Mouse (Mus musculus) kidney, embryonic 15.5 days (tissue): ENCODE results near the gene Slc5a6. TPM values are rescaled to one million over a fixed set of nuclear protein-coding genes. Genes with fewer than 3 reads are reported as not detected.

ENCODE experiments used
- ATAC-seq: fragments of 200-750 bp; cut with Nextera tagmentation; replicated peaks from 2 replicates; pipeline ENCODE4 v1.8.0; 2017; ENCODE audit warnings: moderate TSS enrichment; ENCODE audit not compliant: low FRiP score
- H3K27ac ChIP-seq: fragments of 300-500 bp; sonication (generic); 2 replicates; pipeline ENCODE4 v1.5.1; 2015; ENCODE audit warnings: mild to moderate bottlenecking, inconsistent platforms
- H3K27me3 ChIP-seq: fragments of 300-500 bp; sonication (generic); 2 replicates; pipeline ENCODE4 v1.6.1; 2015; ENCODE audit warnings: inconsistent platforms
- H3K36me3 ChIP-seq: fragments of 300-500 bp; sonication (generic); 2 replicates; pipeline ENCODE4 v1.6.1; 2015; ENCODE audit warnings: inconsistent platforms
- H3K4me1 ChIP-seq: fragments of 300-500 bp; sonication (generic); 2 replicates; pipeline ENCODE4 v1.6.1; 2015; ENCODE audit warnings: inconsistent platforms
- H3K4me2 ChIP-seq: fragments of 300-500 bp; sonication (generic); 2 replicates; pipeline ENCODE4 v1.6.1; 2015; ENCODE audit warnings: moderate library complexity, mild to moderate bottlenecking, inconsistent platforms
- H3K4me3 ChIP-seq: fragments of 300-500 bp; sonication (generic); replicated peaks from 2 replicates; pipeline ENCODE4 v1.5.1; 2015; ENCODE audit warnings: mild to moderate bottlenecking, inconsistent platforms
- H3K9ac ChIP-seq: fragments of 300-500 bp; sonication (generic); 2 replicates; pipeline ENCODE4 v1.6.1; 2015; ENCODE audit warnings: mild to moderate bottlenecking, inconsistent platforms
- H3K9me3 ChIP-seq: fragments of 300-500 bp; sonication (generic); replicated peaks from 2 replicates; pipeline ENCODE4 v1.6.1; 2016; ENCODE audit warnings: inconsistent platforms
- WGBS: fragments of 180-500 bp; shearing (Covaris S2); methylation state at CpG from one replicate; pipeline ENCODE4 v1.1.7; 2015; ENCODE audit warnings: mixed read lengths; 5-methylcytosine and 5-hydroxymethylcytosine counted together
- polyA plus RNA-seq: library from polyadenylated mRNA; unstranded; fragments of >200 nt; fragmentation: Nextera tagmentation; extraction: Ambion mirVana; gene quantifications from 2 replicates; pipeline ENCODE4 v1.2.1, GENCODE M21; 2015

Slc5a6 gene
- polyA plus RNA-seq, 1 experiment from 2014 or later = 11.8 TPM

- H3K27me3 ChIP-seq = peaks cover 30% of the 10 kb centered on the region
- ATAC-seq = no peak
- peaks cover 12% of the 10 kb centered on the region for H3K36me3 ChIP-seq
- no peak overlapping the region for H3K4me3 ChIP-seq
- no peaks in the 10 kb centered on the region for H3K9me3 ChIP-seq
- H3K9ac ChIP-seq = no peak overlapping the region
- H3K27ac ChIP-seq = no peak overlapping the region
- peak overlapping the region; percentile 33 for H3K4me2 ChIP-seq
- WGBS = 18% methylated on average over 12 of the region's 12 CpGs
- H3K4me1 ChIP-seq = peaks cover 25% of the 10 kb centered on the region
These were observed 34.4 kb upstream of the Slc5a6 start for GRCm38 (mm10) chr5:31082935-31083625.

- no peak for ATAC-seq
- 12% methylated on average over 5 of the region's 5 CpGs for WGBS
These were observed 33.6 kb upstream of the Slc5a6 start for GRCm38 (mm10) chr5:31082355-31082754.

GRCm38 (mm10) chr5:31081386-31081785 is 32.7 kb upstream of the Slc5a6 start:
- Histone ChIP-seq H3K4me3 (no peak overlapping the region), H3K4me1 (peaks cover 28% of the 10 kb centered on the region), H3K36me3 (peaks cover 29% of the 10 kb centered on the region), H3K4me2 (no peak overlapping the region), H3K27me3 (peaks cover 20% of the 10 kb centered on the region), H3K9ac (no peak overlapping the region), H3K27ac (no peak overlapping the region), H3K9me3 (no peaks in the 10 kb centered on the region)
- no peak for ATAC-seq
- 82% methylated on average over 3 of the region's 3 CpGs for WGBS

More at GRCm38 (mm10) chr5:31082355-31082754, 33.6 kb upstream of the Slc5a6 start:
- Histone ChIP-seq H3K9ac (no peak overlapping the region), H3K9me3 (no peaks in the 10 kb centered on the region), H3K4me2 (peak overlapping the region; percentile 33; the same call in 1 of the 2 replicates), H3K36me3 (peaks cover 19% of the 10 kb centered on the region), H3K4me3 (no peak overlapping the region), H3K4me1 (peaks cover 25% of the 10 kb centered on the region), H3K27me3 (peaks cover 25% of the 10 kb centered on the region), H3K27ac (no peak overlapping the region)

GRCm38 (mm10) chr5:31080795-31081164 is 32.1 kb upstream of the Slc5a6 start:
- peaks cover 28% of the 10 kb centered on the region for H3K4me1 ChIP-seq
- WGBS = 50% methylated on average over 3 of the region's 3 CpGs
- no peak overlapping the region for H3K4me2 ChIP-seq
- no peak overlapping the region for H3K4me3 ChIP-seq
- no peak overlapping the region for H3K9ac ChIP-seq
- H3K27me3 ChIP-seq = peaks cover 14% of the 10 kb centered on the region
- ATAC-seq = no peak
- no peak overlapping the region for H3K27ac ChIP-seq
- peaks cover 35% of the 10 kb centered on the region for H3K36me3 ChIP-seq
- H3K9me3 ChIP-seq = no peaks in the 10 kb centered on the region

GRCm38 (mm10) chr5:31080059-31080794 is 31.5 kb upstream of the Slc5a6 start:
- no peak for ATAC-seq
- Histone ChIP-seq H3K27ac (no peak overlapping the region), H3K9me3 (no peaks in the 10 kb centered on the region), H3K9ac (no peak overlapping the region), H3K4me1 (peaks cover 28% of the 10 kb centered on the region), H3K4me3 (no peak overlapping the region), H3K4me2 (no peak overlapping the region), H3K36me3 (peaks cover 40% of the 10 kb centered on the region), H3K27me3 (peaks cover 12% of the 10 kb centered on the region)
- WGBS = 72% methylated on average over 13 of the region's 13 CpGs

GRCm38 (mm10) chr5:31076346-31076745 is 27.6 kb upstream of the Slc5a6 start:
- Histone ChIP-seq H3K27ac (no peak overlapping the region), H3K4me1 (0 out of 2 replicates have a peak, but pooled peaks cover 2% of the 10 kb centered on the region), H3K27me3 (no peaks in the 10 kb centered on the region), H3K36me3 (peaks cover 79% of the 10 kb centered on the region), H3K9me3 (no peaks in the 10 kb centered on the region), H3K4me3 (no peak overlapping the region), H3K9ac (no peak overlapping the region), H3K4me2 (no peak overlapping the region)
- no peak for ATAC-seq
- 81% methylated on average over 13 of the region's 13 CpGs for WGBS

- Histone ChIP-seq H3K4me3 (no peak overlapping the region), H3K9me3 (no peaks in the 10 kb centered on the region), H3K9ac (no peak overlapping the region), H3K4me1 (0 out of 2 replicates have a peak, but pooled peaks cover 2% of the 10 kb centered on the region), H3K4me2 (no peak overlapping the region), H3K27ac (no peak overlapping the region), H3K36me3 (peaks cover 100% of the 10 kb centered on the region), H3K27me3 (no peaks in the 10 kb centered on the region)
- 91% methylated on average over 12 of the region's 12 CpGs for WGBS
- ATAC-seq = no peak
These were observed 24.5 kb upstream of the Slc5a6 start for GRCm38 (mm10) chr5:31073176-31073575.

GRCm38 (mm10) chr5:31071821-31072220 is 23.1 kb upstream of the Slc5a6 start:
- ATAC-seq = no peak
- H3K4me2 ChIP-seq = no peak overlapping the region
- WGBS = 93% methylated on average over 11 of the region's 11 CpGs

GRCm38 (mm10) chr5:31071059-31071458 is 22.3 kb upstream of the Slc5a6 start:
- no peaks in the 10 kb centered on the region for H3K27me3 ChIP-seq

More at GRCm38 (mm10) chr5:31071821-31072220, 23.1 kb upstream of the Slc5a6 start:
- Histone ChIP-seq H3K27me3 (no peaks in the 10 kb centered on the region), H3K4me1 (0 out of 2 replicates have a peak, but pooled peaks cover 2% of the 10 kb centered on the region), H3K9ac (no peak overlapping the region), H3K27ac (no peak overlapping the region), H3K36me3 (peaks cover 100% of the 10 kb centered on the region), H3K4me3 (no peak overlapping the region), H3K9me3 (no peaks in the 10 kb centered on the region)

GRCm38 (mm10) chr5:31069810-31070209 is 21.1 kb upstream of the Slc5a6 start:
- Histone ChIP-seq H3K4me1 (no peaks in the 10 kb centered on the region), H3K9me3 (no peaks in the 10 kb centered on the region), H3K27me3 (no peaks in the 10 kb centered on the region), H3K27ac (no peak overlapping the region), H3K4me2 (no peak overlapping the region), H3K9ac (no peak overlapping the region), H3K36me3 (peaks cover 97% of the 10 kb centered on the region), H3K4me3 (no peak overlapping the region)
- WGBS = 95% methylated on average over 3 of the region's 3 CpGs
- no peak for ATAC-seq

More at GRCm38 (mm10) chr5:31071059-31071458, 22.3 kb upstream of the Slc5a6 start:
- no peaks in the 10 kb centered on the region for H3K4me1 ChIP-seq
- H3K9ac ChIP-seq = no peak overlapping the region
- H3K9me3 ChIP-seq = no peaks in the 10 kb centered on the region
- peaks cover 100% of the 10 kb centered on the region for H3K36me3 ChIP-seq
- ATAC-seq = no peak
- no peak overlapping the region for H3K27ac ChIP-seq
- 79% methylated on average over 2 of the region's 2 CpGs for WGBS
- H3K4me2 ChIP-seq = no peak overlapping the region
- no peak overlapping the region for H3K4me3 ChIP-seq

- Histone ChIP-seq H3K9me3 (no peaks in the 10 kb centered on the region), H3K4me3 (peak overlapping the region; percentile 74), H3K36me3 (peaks cover 43% of the 10 kb centered on the region), H3K27ac (peak overlapping the region; percentile 87), H3K27me3 (no peaks in the 10 kb centered on the region), H3K4me1 (peaks cover 21% of the 10 kb centered on the region), H3K4me2 (peak overlapping the region; percentile 95), H3K9ac (peak overlapping the region; percentile 76)
- WGBS = 17% methylated on average over 19 of the region's 19 CpGs
- ATAC-seq = peak; percentile 59; the same call in 1 of the 2 replicates
These were observed 6.8 kb upstream of the Slc5a6 start for GRCm38 (mm10) chr5:31055216-31056140.
